Mouse (Mus musculus): ENCODE results near the gene Gm27027. TPM values are rescaled to one million over a fixed set of nuclear protein-coding genes. Genes with fewer than 3 reads are reported as not detected.

The Gm27027 gene
- not detected for total RNA-seq (2022)

DNA sequence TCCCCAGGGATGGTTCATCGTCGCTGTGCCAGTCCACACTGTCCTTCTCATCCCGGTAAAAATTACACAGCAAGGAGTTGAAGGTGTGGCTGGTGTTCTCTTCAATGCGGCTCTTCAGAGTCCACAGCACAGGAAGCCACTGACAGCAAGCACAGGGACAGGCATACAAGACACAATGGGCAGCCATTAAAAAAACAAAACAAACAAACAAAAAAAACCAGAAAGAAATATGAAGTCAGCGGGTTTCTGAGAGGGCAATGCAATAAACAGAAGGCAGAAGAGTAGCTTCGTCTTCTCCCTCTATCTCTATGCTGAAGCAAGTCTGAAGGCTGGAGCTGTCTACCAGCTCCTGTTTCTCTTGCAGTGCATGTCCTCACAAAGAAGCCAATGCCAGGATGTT, at the start of gene Gm27027:
Gm27027 (minus strand) TSS at position 101 of the 400 bp plus-strand sequence.
- no peak for DNase-seq (ENCODE audit: low spot score in 2 of 2)

DNA sequence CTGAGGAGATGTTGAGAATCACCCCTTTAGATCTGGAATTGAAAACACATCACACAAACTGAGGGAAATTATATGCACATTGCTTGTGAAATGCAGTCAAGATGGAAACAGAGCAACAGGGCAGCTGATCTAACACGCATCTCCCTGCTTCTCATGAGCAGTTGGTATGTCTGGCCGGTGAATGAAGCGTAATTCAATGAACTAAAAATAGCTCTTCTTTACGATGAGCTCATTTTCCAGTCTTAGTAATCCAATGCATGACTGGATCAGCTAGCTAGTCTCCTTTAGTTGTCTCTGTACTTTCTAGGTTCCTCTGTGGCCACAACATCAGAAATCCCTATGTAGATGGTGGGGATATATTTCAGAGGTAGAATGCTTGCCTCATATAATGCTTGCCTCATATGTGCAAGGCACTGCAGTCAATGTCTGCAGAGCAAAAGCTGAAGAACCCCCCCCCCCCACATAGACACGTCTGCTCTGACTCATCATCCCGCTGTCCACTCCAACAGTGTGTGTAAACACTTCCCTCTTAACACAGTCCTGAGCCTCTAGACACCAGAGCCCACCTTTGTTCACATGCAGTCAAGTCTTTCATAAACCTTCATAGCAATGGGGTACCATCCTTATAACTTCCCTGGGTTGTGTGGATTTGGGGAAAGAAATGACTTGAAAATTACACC, 49.4 kb upstream of the Gm27027 start:
- no peak for DNase-seq (ENCODE audit: low spot score in 2 of 2)

DNA sequence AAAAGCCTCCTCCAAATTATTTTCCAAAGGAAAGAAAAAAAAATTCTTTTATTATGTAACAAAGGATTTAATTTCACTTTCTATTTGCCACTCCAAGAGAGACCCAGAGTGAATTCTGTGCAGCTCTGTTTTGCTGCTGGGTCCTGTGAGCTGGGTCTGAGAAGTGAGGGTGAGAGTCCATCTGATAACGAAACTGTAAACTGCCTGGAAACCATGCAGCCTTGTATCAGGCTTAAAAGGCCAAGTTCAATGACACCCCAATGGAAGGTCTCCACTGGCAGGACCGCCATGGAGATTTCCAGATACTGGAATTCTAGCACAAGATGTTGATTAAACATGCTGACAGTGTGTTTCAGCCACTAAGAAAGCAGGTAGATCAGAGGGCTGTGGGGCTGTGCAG, 48.0 kb upstream of the Gm27027 start:
- no peak for DNase-seq (ENCODE audit: low spot score in 2 of 2)

DNA sequence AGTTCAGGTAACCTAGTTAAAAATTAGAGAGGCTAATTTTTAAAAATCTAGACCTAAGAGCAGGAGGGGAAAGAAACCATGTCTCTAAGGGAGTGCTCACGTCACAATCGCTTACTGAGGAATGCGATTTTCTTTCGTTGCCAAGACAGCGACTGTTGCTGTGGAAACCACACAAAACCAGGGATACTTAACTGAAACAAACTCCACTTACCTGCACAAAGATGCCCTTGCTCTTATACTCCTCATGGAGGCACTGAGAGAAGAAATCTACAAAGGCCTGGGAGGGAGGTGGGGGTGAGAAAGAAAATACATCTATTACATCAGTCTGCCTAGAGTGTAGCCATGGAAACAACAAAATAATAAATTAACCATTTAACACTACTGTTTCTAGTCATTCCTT, 47.5 kb upstream of the Gm27027 start:
- DNase-seq (ENCODE audit: low spot score in 2 of 2): no peak

DNA sequence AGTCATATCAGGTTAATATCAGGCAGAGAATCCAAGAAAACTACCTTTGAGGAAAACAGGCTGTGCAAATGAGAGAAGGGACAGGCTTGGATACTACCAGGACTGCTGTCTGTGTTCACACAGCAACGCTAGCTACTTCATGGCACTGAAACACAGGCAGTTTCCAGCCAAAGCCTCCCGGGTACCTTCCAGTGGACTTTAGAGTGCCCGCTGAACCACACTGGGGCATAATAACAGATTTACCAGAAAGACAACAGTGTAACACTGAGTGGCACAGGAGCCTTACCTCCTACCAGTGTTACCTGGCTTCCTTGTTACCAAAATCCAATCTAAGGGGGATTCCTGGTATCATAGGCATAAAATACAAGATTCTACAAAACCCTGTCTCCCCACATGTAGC, 46.3 kb upstream of the Gm27027 start:
- no peak for DNase-seq (ENCODE audit: low spot score in 2 of 2)

DNA sequence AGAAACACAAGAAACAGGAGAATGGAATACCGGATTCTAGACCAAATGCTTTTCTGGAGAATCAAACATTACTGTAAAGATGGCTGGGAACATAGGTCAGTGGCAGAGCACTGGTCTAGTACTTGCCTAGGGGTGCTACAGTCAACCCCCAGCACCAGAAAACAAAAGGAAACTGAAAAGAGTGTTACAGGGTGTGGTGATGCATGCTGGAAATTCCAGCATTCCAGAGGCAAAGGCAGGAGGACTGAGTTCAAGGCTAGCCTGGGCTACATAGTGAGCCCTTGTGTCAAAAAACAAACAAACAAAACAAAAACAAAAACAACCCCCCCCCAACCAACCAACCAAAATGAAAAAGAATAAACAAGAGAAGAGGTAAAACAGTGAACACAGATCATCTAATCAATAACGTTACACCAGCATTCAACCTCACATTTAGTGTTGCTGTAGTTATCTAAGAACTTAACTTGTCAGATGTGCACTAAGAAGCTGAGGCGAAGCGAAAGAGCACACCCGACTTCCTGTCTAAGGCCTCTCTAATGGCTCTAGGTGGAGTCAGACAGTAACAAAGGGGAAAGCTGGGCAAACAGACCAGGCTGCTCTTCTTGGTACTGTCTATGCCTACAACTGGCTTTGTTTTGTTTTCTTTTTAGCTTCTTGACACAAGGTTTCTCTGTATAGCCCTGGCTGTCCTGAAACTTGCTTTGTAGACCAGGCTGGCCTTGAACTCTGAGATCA, 44.4 kb upstream of the Gm27027 start:
- no peak for DNase-seq (ENCODE audit: low spot score in 2 of 2)

DNA sequence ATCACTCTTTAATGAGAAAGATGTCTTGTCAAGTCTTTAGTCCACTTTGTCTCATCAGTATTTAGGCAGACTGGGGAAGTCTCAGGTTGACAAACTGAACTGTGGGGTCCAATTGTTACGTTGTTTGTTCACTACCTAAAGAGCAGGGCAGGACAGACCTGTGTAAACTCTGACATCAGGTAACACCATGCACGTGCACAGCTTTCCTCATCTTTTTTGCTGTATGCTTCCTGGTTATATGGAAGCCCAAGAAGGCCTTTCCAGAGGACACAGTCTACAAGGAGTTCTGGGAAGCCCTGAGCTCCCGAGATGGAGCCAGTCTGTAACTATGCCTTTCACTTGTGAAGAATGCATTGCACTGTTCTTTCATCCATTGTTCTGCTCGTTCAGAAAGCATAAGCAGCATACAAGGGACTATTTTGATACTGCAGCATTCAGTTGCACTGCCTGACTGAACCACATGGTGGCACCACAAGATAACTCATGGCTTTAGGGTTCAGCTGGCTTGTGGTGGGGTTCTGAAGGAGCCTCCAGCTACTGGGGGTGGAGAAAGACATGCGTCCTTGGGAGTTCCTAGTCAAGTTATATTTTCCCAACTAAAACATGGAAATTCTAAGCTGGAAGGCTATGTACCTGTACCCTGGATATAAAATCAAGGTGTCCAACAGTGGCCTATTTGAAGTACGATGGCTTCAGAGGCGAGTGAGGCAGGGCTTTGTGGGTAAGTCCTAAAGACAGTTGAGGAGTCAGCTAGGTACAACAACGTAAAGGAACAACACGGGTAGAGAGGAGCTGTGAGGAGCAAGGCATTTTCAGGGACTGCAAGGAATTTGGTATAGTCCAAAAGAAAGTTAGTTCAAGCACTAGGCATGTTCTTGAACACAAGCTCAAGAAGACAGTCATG, 39.5 kb upstream of the Gm27027 start:
- DNase-seq (ENCODE audit: low spot score in 2 of 2): peak; percentile 63 to 90

DNA sequence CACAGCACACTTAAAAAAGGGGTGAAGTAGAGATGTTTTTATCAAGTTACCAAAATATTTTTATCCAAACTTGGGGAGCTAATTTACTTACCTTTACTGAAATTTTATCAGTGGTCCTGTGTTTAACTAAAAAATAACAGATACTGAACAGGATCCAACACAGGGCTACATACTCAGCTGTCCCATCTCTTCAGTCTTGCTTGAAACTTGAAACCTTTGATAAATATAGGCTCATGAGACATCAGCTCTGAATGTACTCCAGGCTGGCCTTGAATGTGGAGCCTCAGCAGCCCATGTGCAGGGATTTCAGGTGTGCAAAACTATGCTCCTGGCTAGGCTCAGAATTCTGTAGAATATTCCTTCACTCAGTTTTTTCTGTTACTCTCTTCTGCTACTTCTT, 34.4 kb upstream of the Gm27027 start:
- no peak for DNase-seq (ENCODE audit: low spot score in 2 of 2)

DNA sequence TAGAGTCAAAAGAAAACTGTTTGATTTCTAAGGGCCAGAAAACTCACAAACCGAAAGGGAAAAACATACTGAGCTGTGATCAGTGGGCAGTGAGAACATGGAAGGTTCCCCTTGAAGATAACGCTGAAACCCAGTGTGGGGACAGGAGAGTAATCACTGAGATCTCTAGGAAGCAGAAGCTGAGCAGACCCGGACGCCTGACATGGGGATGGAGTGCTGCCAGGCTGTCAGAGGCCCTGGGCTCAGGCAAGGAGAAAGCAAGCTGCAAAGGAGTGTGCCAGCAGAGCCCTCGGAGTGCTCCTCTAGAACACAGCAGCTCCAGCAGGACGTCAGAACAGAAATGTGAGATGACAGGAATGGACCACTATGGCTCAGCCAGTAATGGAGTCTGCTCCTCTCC, 28.5 kb upstream of the Gm27027 start:
- DNase-seq (ENCODE audit: low spot score in 2 of 2): no peak

DNA sequence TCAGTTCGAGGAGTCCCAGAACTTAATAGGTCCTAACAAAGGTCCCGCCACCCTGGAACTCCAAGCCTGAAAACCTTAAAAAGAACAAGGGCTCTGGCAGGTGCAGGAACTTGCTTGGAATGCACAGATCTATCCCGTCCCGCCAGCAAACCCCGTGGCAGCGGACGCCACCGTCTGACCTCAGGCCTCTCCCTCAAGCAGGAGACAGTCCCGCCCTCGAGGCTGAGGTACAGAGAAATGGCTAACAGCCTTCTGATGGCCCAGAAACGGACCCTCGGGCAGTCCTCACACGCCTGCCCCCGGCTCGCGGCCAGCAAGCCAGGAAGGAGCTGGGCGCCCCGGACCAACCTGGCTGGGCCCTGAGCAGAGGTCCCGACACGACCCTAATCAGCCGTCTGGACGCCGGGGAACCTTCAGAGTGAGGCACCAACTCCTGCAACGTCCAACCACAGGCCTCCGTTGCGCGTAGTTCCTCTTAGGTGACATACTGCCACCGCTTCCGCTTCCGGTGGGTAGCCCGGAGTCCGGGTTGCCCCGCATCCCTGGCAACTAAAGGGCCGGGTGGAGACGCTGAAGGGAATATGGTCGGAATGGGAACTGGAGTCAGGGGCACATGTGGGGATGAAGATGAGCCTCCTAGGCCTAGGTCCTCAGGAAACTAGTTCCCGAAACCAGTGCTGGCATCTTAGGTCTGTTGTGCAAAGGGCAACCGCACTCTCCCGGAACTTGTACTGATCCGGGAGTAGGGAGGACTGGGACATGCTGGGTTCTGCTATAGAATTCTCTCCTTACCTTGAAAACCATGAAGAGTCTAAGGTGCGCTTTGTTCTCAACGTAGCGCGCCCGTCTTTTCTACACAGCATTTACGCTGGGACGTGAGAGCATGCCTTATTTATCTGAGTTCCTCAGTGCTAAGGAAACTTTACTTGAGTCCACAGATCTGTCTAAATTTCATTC, 14.5 kb upstream of the Gm27027 start, which contains the start of gene Alkbh3:
Alkbh3 (minus strand) TSS at position 473 of the 957 bp plus-strand sequence.
- DNase-seq (ENCODE audit: low spot score in 2 of 2): peak; percentile 88 to 95

DNA sequence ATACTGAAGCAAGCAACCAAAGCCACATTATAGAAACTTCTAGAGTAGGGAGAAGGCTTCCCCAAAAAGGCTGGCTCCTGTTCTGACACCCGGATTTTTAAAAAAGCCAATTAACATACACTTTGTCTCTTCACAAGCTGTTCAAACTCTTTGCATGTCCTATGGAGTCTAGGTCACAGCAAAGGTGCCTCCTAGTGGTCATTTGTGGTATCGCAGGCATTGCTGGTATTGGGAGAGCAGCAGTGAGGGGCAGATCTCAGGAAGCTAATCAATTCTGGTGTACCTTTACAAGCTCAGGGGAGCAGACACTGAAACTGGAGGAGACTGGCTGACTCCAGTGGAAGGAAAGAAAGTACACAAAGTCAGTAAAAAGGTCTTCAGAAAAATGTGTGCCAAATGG, 6.2 kb upstream of the Gm27027 start:
- peak; percentile 63 to 93 for DNase-seq (ENCODE audit: low spot score in 2 of 2)

DNA sequence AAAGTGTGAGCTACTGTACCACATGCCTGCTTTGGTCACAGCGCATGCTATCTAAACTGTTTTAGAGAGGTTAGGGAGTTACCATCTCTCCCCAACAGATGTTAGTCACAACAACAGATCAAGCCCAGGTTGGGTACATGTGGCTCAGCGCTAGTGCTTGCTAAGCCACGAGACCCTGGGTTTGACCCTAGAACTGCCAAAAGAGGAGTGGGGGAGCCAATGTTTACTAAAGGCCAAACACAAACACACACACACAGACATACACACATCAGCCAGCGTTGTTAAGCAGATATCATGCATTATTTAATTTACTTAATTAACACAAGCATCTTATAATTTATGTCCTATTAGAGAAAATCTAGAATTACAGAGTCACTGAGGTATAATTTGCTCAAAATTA, 5.8 kb upstream of the Gm27027 start:
- DNase-seq (ENCODE audit: low spot score in 2 of 2): no peak

DNA sequence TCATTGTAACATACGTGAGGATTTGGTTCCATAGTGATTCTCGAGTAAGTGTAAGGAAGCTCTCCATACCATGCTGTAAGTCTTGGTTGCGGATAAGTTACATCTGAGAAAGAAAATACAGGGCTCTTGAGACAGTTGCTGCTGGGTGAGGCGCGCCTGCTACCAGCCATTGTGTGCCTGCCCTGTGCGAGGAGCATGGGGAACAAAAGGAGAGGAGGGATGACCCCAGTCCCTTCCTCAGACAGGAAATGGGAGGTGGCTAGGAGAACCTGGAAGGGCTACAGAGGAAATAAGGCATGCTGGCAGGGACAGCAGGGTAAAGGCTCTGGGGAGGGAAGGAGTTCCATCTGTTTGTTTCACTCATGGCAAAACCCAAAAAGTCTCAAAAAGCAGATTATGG, 5.3 kb upstream of the Gm27027 start:
- no peak for DNase-seq (ENCODE audit: low spot score in 2 of 2)

DNA sequence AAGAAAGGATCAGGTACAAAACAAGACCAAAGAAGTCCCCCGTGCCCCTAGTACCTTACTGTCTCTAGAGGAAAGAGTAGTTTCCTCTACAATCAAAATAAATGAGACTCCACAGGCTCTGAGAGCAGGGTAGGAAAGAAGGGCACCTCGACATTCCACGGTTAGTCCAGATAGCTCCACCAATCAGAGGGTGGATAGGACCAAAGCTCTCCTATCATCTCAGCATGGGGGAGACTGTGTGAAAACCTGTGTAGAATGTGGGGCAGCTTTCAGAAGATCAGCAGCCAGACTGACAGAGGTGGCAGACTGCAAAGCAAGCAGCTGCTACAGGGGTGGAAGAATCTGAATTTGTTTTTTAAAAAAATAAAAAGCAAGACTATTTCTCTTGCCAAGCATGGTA, 3.3 kb downstream of the Gm27027 start:
- no peak for DNase-seq (ENCODE audit: low spot score in 2 of 2)

DNA sequence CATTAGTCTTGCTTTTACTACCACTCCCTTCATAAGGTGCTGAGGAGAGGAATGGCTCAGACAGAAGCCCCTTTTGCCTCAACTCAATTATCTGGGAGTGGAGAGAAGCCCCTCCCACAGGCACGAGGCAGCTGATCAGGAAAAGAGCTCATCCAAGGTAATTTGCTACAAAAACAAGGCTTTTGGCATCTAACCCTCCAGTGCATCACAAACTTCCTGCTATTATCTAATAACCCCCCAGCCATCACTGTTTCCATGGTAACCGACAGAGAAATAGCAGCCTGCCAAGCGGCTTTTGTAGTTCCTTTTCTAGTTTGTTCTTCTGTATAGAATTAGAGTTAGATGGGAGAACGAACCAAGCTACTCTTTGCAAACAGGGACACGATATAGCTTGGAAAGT, 3.9 kb downstream of the Gm27027 start:
- DNase-seq (ENCODE audit: low spot score in 2 of 2): no peak

DNA sequence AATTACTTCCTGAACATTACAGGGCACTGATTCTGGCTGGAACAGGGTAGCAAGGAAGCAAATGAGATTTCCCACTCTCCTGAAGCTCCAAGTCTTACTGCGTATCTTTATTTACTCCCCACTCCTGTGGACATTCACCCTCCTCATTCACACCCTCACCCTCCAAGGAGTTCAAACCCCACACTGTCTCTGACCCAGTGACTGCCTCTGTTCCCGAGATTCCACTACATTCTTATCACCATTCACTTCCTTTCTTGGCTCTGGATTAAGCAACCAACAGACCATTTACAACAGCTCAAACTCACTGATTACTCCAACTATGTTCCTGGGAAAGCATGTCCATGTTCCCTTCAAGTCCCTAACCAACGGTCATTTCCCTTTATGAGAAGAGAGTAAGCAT, 4.8 kb downstream of the Gm27027 start:
- no peak for DNase-seq (ENCODE audit: low spot score in 2 of 2)

DNA sequence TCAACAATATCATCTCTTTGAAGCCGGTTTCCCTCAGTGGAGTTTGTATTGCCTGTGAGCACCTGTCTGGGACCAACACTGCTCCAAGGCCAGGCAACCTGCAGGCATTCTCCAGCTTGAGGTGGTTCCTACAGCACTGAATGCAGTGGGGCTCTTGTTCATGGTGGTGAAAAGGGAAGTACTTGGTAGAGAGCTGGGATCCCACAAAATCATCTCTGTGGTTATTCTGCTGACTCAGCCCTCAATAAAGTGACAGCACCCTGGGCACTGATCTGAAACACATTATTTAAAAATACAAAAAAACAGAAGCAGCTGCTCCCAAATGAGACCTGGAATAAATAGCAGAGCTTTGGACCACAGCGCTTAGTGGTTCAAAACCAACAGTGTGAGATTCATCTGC, 7.7 kb downstream of the Gm27027 start:
- no peak for DNase-seq (ENCODE audit: low spot score in 2 of 2)

DNA sequence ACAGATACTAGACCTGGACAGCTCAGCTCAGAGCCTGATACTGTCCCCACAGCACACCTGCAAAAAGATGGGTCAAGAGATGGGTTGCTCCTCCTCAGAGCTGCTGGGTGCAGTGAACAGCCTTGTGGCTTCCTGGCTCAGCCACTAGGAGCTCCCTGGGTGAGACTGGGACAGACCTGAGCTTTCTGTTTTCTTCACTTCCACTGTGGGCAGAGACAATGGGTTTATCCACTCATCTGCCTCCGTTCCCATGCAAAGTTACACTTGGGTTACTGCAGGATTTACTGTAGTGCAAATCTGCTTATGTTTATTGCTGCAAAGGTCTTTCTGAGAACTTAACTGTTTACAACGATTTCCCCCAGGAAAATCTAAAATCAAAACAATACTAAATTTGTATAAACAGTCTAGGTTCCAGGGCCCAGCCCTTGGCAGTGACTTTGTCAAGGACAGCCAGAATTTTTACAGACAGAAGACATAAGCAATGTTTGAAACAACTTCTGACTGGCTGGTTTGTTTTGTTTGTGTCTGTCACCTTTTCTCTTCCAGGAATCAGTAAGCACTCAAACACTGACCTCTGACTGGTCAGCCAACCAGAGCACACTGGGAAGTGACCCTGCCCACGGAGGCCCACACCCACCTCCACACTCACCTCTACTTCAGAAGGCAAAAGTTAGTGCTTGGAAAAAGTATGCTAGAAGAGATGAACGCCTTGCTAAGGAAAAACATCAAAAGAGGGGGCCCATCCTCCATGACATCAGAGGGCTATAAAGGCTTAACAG, 13.5 kb downstream of the Gm27027 start:
- no peak for DNase-seq (ENCODE audit: low spot score in 2 of 2)

DNA sequence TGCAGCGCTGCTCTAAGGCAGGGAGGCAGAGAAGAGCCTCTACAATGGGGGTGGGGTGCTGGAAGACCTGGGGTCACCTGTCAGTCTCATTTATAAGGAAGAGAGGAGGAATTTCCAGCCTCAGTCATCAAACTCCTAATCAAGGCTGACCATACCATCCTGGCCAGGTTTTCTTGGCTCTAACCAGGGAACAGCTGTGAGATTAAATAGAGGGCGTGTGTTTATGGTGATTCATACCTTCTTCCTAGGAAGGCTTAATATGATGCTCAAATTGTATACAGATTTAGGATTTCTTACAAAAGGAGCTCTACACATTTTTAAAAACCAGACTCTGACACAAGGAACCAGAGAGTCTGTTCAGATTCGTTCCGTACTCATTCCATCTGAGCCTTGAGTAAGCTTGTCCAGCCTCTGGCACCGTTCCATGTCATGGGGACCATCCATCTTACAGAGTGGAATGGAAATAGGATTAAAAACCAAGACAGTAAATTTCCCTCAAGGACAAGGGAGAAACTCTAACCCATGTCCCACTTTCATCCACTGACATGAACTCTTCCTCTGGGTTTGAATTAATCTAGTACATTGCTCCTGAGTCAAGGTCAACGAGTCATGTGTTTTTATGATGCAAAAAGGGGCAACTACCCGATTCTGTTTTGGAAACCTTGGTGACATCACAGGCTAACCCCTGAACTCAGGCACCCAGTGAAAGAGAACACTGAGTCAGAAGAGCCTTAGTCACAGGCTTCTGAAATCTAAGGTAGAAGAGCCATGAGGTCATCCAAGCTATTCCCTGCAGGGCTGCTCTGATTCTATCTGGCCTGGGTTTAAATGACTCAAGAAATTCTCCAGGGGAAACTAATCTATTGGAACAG, 16.7 kb downstream of the Gm27027 start:
- DNase-seq (ENCODE audit: low spot score in 2 of 2): no peak
